29 mouse cellular contexts compared by ENCODE assay signal in the genomic region with DNA sequence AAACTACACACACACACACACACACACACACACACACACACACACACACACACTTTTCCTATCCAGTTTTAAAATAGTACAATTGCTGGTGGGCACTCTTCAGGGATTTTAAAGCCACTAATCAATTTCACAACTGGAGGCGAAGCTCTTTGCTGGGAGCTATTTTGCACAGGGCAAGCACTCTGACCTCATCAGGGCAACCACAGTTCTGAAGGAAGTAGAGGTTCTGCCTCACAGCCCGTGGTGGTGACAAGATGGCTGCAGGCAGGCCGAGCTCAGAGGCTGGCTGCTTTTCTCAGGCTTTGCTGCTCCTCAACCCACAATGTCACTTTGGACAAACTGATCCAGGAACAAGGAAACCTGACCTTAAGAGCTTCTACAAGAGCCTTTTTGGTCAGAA. TPM values are rescaled to one million over a fixed set of nuclear protein-coding genes. Genes with fewer than 3 reads are reported as not detected.
DNase-seq lines count a peak whose midpoint lies in the region; ATAC-seq lines count a peak whose summit lies in the region.
"Had no signal": no experiment of that assay in that cellular context is flagged by ENCODE, and none has a peak within 500 bp of the region (broad histone marks: within the 10 kb centered on the region; RNA-seq: fewer than 3 reads in every experiment).

No protein-coding gene starts in this region.

- no peak for ATAC-seq in limb, embryonic 11.5 days (ENCODE audit: insufficient number of reproducible peaks, low FRiP score, low TSS enrichment, low read depth)
- 0 out of 2 replicates have a peak, but pooled peaks have one; percentile 22 for ATAC-seq in common myeloid progenitor, adult 5-6 weeks (replicated peaks; ENCODE audit: low read depth, poor library complexity, severe bottlenecking)
- ATAC-seq: forebrain, embryonic 14.5 days; forebrain, postnatal 0 days; hindbrain, embryonic 16.5 days; intestine, embryonic 15.5 days had no signal

- no peak overlapping the region for H3K4me2 ChIP-seq in limb, embryonic 11.5 days (ENCODE audit: low read depth, severe bottlenecking)
- H3K4me2 ChIP-seq: embryonic facial prominence, embryonic 13.5 days; heart, embryonic 12.5 days; heart, embryonic 15.5 days; hindbrain, embryonic 13.5 days; intestine, embryonic 15.5 days had no signal

- no peak overlapping the region for H3K27ac ChIP-seq in limb, embryonic 11.5 days (replicated peaks; ENCODE audit: low read depth, low read length)
- no peak overlapping the region for H3K27ac ChIP-seq in limb, embryonic 10.5 days
- H3K27ac ChIP-seq: embryonic facial prominence, embryonic 13.5 days; heart, embryonic 15.5 days; hindbrain, embryonic 10.5 days; hindbrain, embryonic 13.5 days; intestine, embryonic 15.5 days had no signal

- no peak overlapping the region for H3K4me3 ChIP-seq in limb, embryonic 11.5 days (ENCODE audit: low read depth, low read length)
- H3K4me3 ChIP-seq in limb, embryonic 10.5 days = no peak overlapping the region
- H3K4me3 ChIP-seq: embryonic facial prominence, embryonic 10.5 days; embryonic facial prominence, embryonic 13.5 days; erythroblast, embryonic 14.5 days; heart, embryonic 12.5 days; heart, embryonic 15.5 days; hindbrain, embryonic 10.5 days; hindbrain, embryonic 13.5 days; intestine, embryonic 15.5 days had no signal

- 47% methylated on average over 3 of the region's 3 CpGs for WGBS in limb, embryonic 11.5 days
- 40% methylated on average over 3 of the region's 3 CpGs for WGBS in limb, embryonic 10.5 days

- H3K27me3 ChIP-seq in limb, embryonic 11.5 days (ENCODE audit: control insufficient read depth, insufficient read depth, low read length) = no peaks in the 10 kb centered on the region
- H3K27me3 ChIP-seq in limb, embryonic 10.5 days (ENCODE audit: low read depth, poor library complexity, severe bottlenecking) = 0 out of 2 replicates have a peak, but pooled peaks cover 6% of the 10 kb centered on the region
- H3K27me3 ChIP-seq: heart, embryonic 12.5 days; intestine, embryonic 15.5 days had no signal

- H3K4me1 ChIP-seq in limb, embryonic 11.5 days (ENCODE audit: control insufficient read depth, insufficient read depth, low read length) = no peaks in the 10 kb centered on the region
- H3K4me1 ChIP-seq in limb, embryonic 10.5 days = peaks cover 13% of the 10 kb centered on the region
- H3K4me1 ChIP-seq: embryonic facial prominence, embryonic 13.5 days; heart, embryonic 12.5 days; heart, embryonic 15.5 days; hindbrain, embryonic 10.5 days; hindbrain, embryonic 13.5 days; intestine, embryonic 15.5 days had no signal

- H3K9ac ChIP-seq in limb, embryonic 11.5 days (ENCODE audit: low read length) = no peak overlapping the region
- H3K9ac ChIP-seq: embryonic facial prominence, embryonic 13.5 days; forebrain, postnatal 0 days; heart, embryonic 12.5 days; heart, embryonic 15.5 days; hindbrain, embryonic 13.5 days; intestine, embryonic 15.5 days had no signal

- no peaks in the 10 kb centered on the region for H3K9me3 ChIP-seq in limb, embryonic 11.5 days (ENCODE audit: control insufficient read depth, low read length)
- H3K9me3 ChIP-seq in limb, embryonic 10.5 days (replicated peaks) = no peaks in the 10 kb centered on the region
- H3K9me3 ChIP-seq: embryonic facial prominence, embryonic 10.5 days; embryonic facial prominence, embryonic 13.5 days; heart, embryonic 12.5 days; heart, embryonic 15.5 days; hindbrain, embryonic 10.5 days; hindbrain, embryonic 13.5 days; intestine, embryonic 15.5 days had no signal

- H3K36me3 ChIP-seq in limb, embryonic 11.5 days (ENCODE audit: control insufficient read depth, insufficient read depth, low read length) = no peaks in the 10 kb centered on the region
- no peaks in the 10 kb centered on the region for H3K36me3 ChIP-seq in limb, embryonic 10.5 days
- H3K36me3 ChIP-seq: embryonic facial prominence, embryonic 10.5 days; embryonic facial prominence, embryonic 13.5 days; heart, embryonic 12.5 days; heart, embryonic 15.5 days; hindbrain, embryonic 10.5 days; hindbrain, embryonic 13.5 days; intestine, embryonic 15.5 days had no signal

- DNase-seq in embryo, embryonic 10 days (ENCODE audit: low spot score) = peak; percentile 11
- no peak for DNase-seq in embryo, embryonic 9.5 days (ENCODE audit: extremely low spot score)
- DNase-seq in limb, embryonic 11.5 days (ENCODE audit: low spot score) = peak; percentile 21
- DNase-seq in limb, embryonic 10.5 days (ENCODE audit: low spot score) = no peak
- no peak for DNase-seq in kidney, postnatal 14 days
- DNase-seq in cerebellum, adult 11-12 months = no peak
- DNase-seq: adrenal gland, adult 2 months; adrenal gland, postnatal 14 days; B cell, adult 2 months; cerebellum, adult 11 months; cerebellum, adult 8-10 months; cerebellum, postnatal 10 days; cerebellum, postnatal 36 days; forebrain, postnatal 0 days; gastrocnemius, postnatal 25 days; heart, postnatal 10 days; heart, postnatal 36 days had no signal

RNA-seq across cellular contexts. Expression of gene Cdadc1, which starts 9.3 kb away (rescaled TPM):
- 24.6 and 32.5 TPM in 2 replicates for polyA plus RNA-seq in limb, embryonic 11.5 days (2014; fragmentation: Nextera tagmentation; extraction: Ambion mirVana)
- 27.3 and 29.2 TPM in 2 replicates for polyA plus RNA-seq in limb, embryonic 10.5 days (2016; fragmentation: Nextera tagmentation; extraction: Ambion mirVana)
- total RNA-seq in common myeloid progenitor, adult 5-6 weeks (2017) = 18.4 and 25.2 TPM in 2 replicates

RNA-seq across cellular contexts. Expression of gene Shisa2, which starts 18.1 kb away (rescaled TPM):
- polyA plus RNA-seq in limb, embryonic 11.5 days (2014; fragmentation: Nextera tagmentation; extraction: Ambion mirVana) = 36.8 and 38.7 TPM in 2 replicates
- polyA plus RNA-seq in limb, embryonic 10.5 days (2016; fragmentation: Nextera tagmentation; extraction: Ambion mirVana) = 13.0 and 22.5 TPM in 2 replicates
- 0.39 and 0.87 TPM in 2 replicates for total RNA-seq in common myeloid progenitor, adult 5-6 weeks (2017)
- total RNA-seq: MEL had no signal
- polyA plus RNA-seq: erythroblast, embryonic 14.5 days had no signal

Comparison
In these comparisons a context has a peak if more than half of its experiments do, and no peak if none do; other contexts are left out.
1. DNase-seq: peak in embryo, embryonic 10 days (single experiment) and limb, embryonic 11.5 days (single experiment); none in embryo, embryonic 9.5 days (single experiment), limb, embryonic 10.5 days (single experiment), kidney, postnatal 14 days (single experiment) and cerebellum, adult 11-12 months (single experiment).